Mouse (Mus musculus) MEL (cell line): ENCODE measurements around the gene Scrn1. TPM values are rescaled to one million over a fixed set of nuclear protein-coding genes. Genes with fewer than 3 reads are reported as not detected.

ENCODE experiments used
- DNase-seq: peaks from one replicate; pipeline ENCODE4 v3.0.0; 2011; ENCODE audit warnings: low read depth, low spot score
- H3K27ac ChIP-seq: 2 replicates; pipeline ENCODE4 v1.5.1; 2012; ENCODE audit warnings: low read depth, mild to moderate bottlenecking, control low read depth, low read length, moderate library complexity; ENCODE audit not compliant: control insufficient read depth
- H3K27me3 ChIP-seq, 2 experiments: fragments of 150-350 bp in 1 of 2; sonication (generic) in 1 of 2; 2 replicates each; pipeline ENCODE4 v1.6.1; 2012; ENCODE audit warnings: low read length in 2 of 2, mild to moderate bottlenecking in 2 of 2, improper control_type of control experiment in 1 of 2, moderate library complexity in 1 of 2; ENCODE audit not compliant: insufficient read depth in 2 of 2, control insufficient read depth in 1 of 2
- H3K36me3 ChIP-seq, 2 experiments: 2 replicates each; pipeline ENCODE4 v1.6.1; 2012 to 2014; ENCODE audit warnings: low read length in 2 of 2, improper control_type of control experiment in 1 of 2, inconsistent platforms in 1 of 2, mild to moderate bottlenecking in 1 of 2; ENCODE audit not compliant: insufficient read depth in 2 of 2, control insufficient read depth in 1 of 2
- H3K4me1 ChIP-seq, 2 experiments: fragments of 150-350 bp in 1 of 2; sonication (generic) in 1 of 2; 2 replicates each; pipeline ENCODE4 v1.6.1; 2012; ENCODE audit warnings: low read length in 2 of 2, improper control_type of control experiment in 1 of 2, mild to moderate bottlenecking in 1 of 2; ENCODE audit not compliant: insufficient read depth in 2 of 2, control insufficient read depth in 1 of 2
- H3K4me3 ChIP-seq, 2 experiments: fragments of 150-350 bp in 1 of 2; sonication (generic) in 1 of 2; 2 replicates each; pipeline ENCODE4 v1.5.1; 2012; ENCODE audit warnings: low read depth in 2 of 2, low read length in 2 of 2, mild to moderate bottlenecking in 2 of 2, moderate library complexity in 2 of 2, control low read depth in 1 of 2, improper control_type of control experiment in 1 of 2; ENCODE audit not compliant: control insufficient read depth in 1 of 2, insufficient read depth in 1 of 2
- H3K79me2 ChIP-seq: 2 replicates; pipeline ENCODE4 v1.6.1; 2012; ENCODE audit warnings: mild to moderate bottlenecking, low read length, moderate library complexity; ENCODE audit not compliant: control insufficient read depth, poor library complexity, insufficient read depth
- H3K9ac ChIP-seq: 2 replicates; pipeline ENCODE4 v1.6.1; 2012; ENCODE audit warnings: low read depth, mild to moderate bottlenecking, control low read depth, low read length, moderate library complexity; ENCODE audit not compliant: control insufficient read depth, poor library complexity, severe bottlenecking
- H3K9me3 ChIP-seq: fragments of 150-350 bp; sonication (generic); replicated peaks from 2 replicates; pipeline ENCODE4 v1.6.1; 2012; ENCODE audit warnings: mild to moderate bottlenecking, low read length, improper control_type of control experiment, moderate library complexity; ENCODE audit not compliant: insufficient read depth
- BHLHE40 ChIP-seq: IDR thresholded peaks from 2 replicates; pipeline ENCODE4 v1.6.1; 2012; ENCODE audit warnings: low read depth, mild to moderate bottlenecking, inconsistent platforms, low read length, improper control_type of control experiment, borderline replicate concordance
- CHD1 ChIP-seq: IDR thresholded peaks from 2 replicates; pipeline ENCODE4 v1.6.1; 2012; ENCODE audit warnings: low read depth, mild to moderate bottlenecking, inconsistent platforms, low read length, improper control_type of control experiment
- CHD2 ChIP-seq: IDR thresholded peaks from 2 replicates; pipeline ENCODE4 v1.6.1; 2011; ENCODE audit warnings: low read length, improper control_type of control experiment
- CTCF ChIP-seq, 3 experiments: IDR thresholded peaks in 2 of 3; conservative IDR thresholded peaks in 1 of 3; 2 replicates each; pipeline ENCODE4 v1.5.1; 2011 to 2012; ENCODE audit warnings: low read length in 3 of 3, low read depth in 2 of 3, mild to moderate bottlenecking in 2 of 3, improper control_type of control experiment in 1 of 3, inconsistent platforms in 1 of 3, mixed read lengths in 1 of 3, moderate library complexity in 1 of 3; ENCODE audit not compliant: control insufficient read depth in 1 of 3, insufficient read depth in 1 of 3, poor library complexity in 1 of 3, severe bottlenecking in 1 of 3
- ELF1 ChIP-seq: IDR thresholded peaks from 2 replicates; pipeline ENCODE4 v1.6.1; 2014; ENCODE audit warnings: low read depth, mild to moderate bottlenecking, inconsistent platforms, low read length, improper control_type of control experiment, moderate library complexity
- EP300 ChIP-seq, 2 experiments: IDR thresholded peaks; 2 replicates each; pipeline ENCODE4 v1.6.1; 2011; ENCODE audit warnings: improper control_type of control experiment in 2 of 2, low read length in 2 of 2, low read depth in 1 of 2, mild to moderate bottlenecking in 1 of 2
- GABPA ChIP-seq: IDR thresholded peaks from 2 replicates; pipeline ENCODE4 v1.6.1; 2012; ENCODE audit warnings: low read depth, mild to moderate bottlenecking, inconsistent platforms, low read length, improper control_type of control experiment, moderate library complexity
- GATA1 ChIP-seq: IDR thresholded peaks from 2 replicates; pipeline ENCODE4 v1.6.1; 2011; ENCODE audit warnings: low read depth, low read length, improper control_type of control experiment
- JUND ChIP-seq: IDR thresholded peaks from 2 replicates; pipeline ENCODE4 v1.6.1; 2011; ENCODE audit warnings: low read depth, mild to moderate bottlenecking, improper control_type of control experiment, low read length
- KAT2A ChIP-seq: conservative IDR thresholded peaks from 2 replicates; pipeline ENCODE4 v1.6.1; 2012; ENCODE audit warnings: low read depth, low read length, improper control_type of control experiment, inconsistent platforms
- MAX ChIP-seq: IDR thresholded peaks from 2 replicates; pipeline ENCODE4 v1.6.1; 2011; ENCODE audit warnings: low read length, improper control_type of control experiment
- MEF2A ChIP-seq: IDR thresholded peaks from 2 replicates; pipeline ENCODE4 v1.6.1; 2014; ENCODE audit warnings: low read depth, mild to moderate bottlenecking, inconsistent platforms, low read length, improper control_type of control experiment; ENCODE audit not compliant: poor library complexity, insufficient replicate concordance, severe bottlenecking; ENCODE audit errors: extremely low read depth
- POLR2AphosphoS5 ChIP-seq: IDR thresholded peaks from 2 replicates; pipeline ENCODE4 v1.6.1; 2012; ENCODE audit warnings: low read depth, borderline replicate concordance, mild to moderate bottlenecking, inconsistent platforms, low read length, moderate library complexity, mixed read lengths
- RAD21 ChIP-seq: IDR thresholded peaks from 2 replicates; pipeline ENCODE4 v1.6.1; 2011; ENCODE audit warnings: mild to moderate bottlenecking, low read depth, low read length, improper control_type of control experiment
- SIN3A ChIP-seq: IDR thresholded peaks from 2 replicates; pipeline ENCODE4 v1.6.1; 2012; ENCODE audit warnings: low read length, improper control_type of control experiment, inconsistent platforms
- SMC3 ChIP-seq: IDR thresholded peaks from 2 replicates; pipeline ENCODE4 v1.6.1; 2011; ENCODE audit warnings: low read depth, low read length, improper control_type of control experiment
- TAL1 ChIP-seq: IDR thresholded peaks from 2 replicates; pipeline ENCODE4 v1.6.1; 2012; ENCODE audit warnings: mild to moderate bottlenecking, inconsistent platforms, low read length, moderate library complexity, mixed read lengths
- TBP ChIP-seq: IDR thresholded peaks from 2 replicates; pipeline ENCODE4 v1.8.0; 2011; ENCODE audit warnings: low read depth, low read length, improper control_type of control experiment
- TCF12 ChIP-seq: IDR thresholded peaks from 2 replicates; pipeline ENCODE4 v1.6.1; 2014; ENCODE audit warnings: low read depth, mild to moderate bottlenecking, inconsistent platforms, low read length, improper control_type of control experiment, moderate library complexity
- USF1 ChIP-seq: IDR thresholded peaks from 2 replicates; pipeline ENCODE4 v1.6.1; 2014; ENCODE audit warnings: low read depth, mild to moderate bottlenecking, inconsistent platforms, low read length, improper control_type of control experiment, moderate library complexity
- ZKSCAN1 ChIP-seq: IDR thresholded peaks from 2 replicates; pipeline ENCODE4 v1.6.1; 2012; ENCODE audit warnings: low read depth, mild to moderate bottlenecking, inconsistent platforms, low read length, improper control_type of control experiment, moderate library complexity
- ZMIZ1 ChIP-seq: IDR thresholded peaks from 2 replicates; pipeline ENCODE4 v1.6.1; 2012; ENCODE audit warnings: low read depth, mild to moderate bottlenecking, inconsistent platforms, low read length, improper control_type of control experiment, moderate library complexity
- ZNF384 ChIP-seq: IDR thresholded peaks from 2 replicates; pipeline ENCODE4 v1.6.1; 2012; ENCODE audit warnings: low read depth, mild to moderate bottlenecking, inconsistent platforms, low read length, improper control_type of control experiment
- polyA plus RNA-seq, 2 experiments: library from polyadenylated mRNA; stranded (reverse) in 1 of 2; unstranded in 1 of 2; fragments of >175 nt in 1 of 2; fragments of >200 nt in 1 of 2; gene quantifications; 2 replicates each; pipeline versions ENCODE4 v1.2.1 to v1.2.4; 2012; ENCODE audit warnings: low replicate concordance in 2 of 2, low read depth in 1 of 2; ENCODE audit not compliant: insufficient read length in 2 of 2, insufficient read depth in 1 of 2, missing spikeins in 1 of 2
- total RNA-seq: library from RNA; depleted of rRNA; stranded (reverse); fragments of 300-350 nt; gene quantifications from 2 replicates; pipeline ENCODE4 v1.2.3, GENCODE M21; 2012

The Scrn1 gene
- total and polyA plus RNA-seq, 3 experiments, result not detected

DNA sequence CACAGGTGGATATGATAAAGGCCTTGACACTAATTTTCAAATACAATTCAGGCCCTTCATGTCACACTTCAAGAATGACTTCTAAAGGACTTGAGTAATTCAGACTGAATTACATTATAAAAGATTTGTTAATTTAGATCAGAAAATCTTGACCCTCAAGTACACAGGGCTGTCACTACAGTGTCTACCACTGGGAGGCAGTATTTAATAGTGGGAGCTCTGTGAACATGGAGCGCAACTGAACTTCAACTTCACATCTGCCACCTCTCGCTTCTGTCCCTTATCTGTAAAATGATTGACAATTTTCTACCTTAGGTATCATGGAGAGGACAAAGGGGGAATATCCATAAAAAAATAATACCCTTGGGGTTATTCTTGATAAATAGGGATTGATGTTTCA is 19.9 kb upstream of the Scrn1 start (continued):
- TF ChIP-seq CTCF (IDR thresholded peaks at IDR 0.05 in 2 of 3, conservative IDR thresholded peaks at IDR 0.05 in 1 of 3; ENCODE audit: control insufficient read depth in 1 of 3, insufficient read depth in 1 of 3, low read depth in 2 of 3, low read length in 3 of 3, poor library complexity in 1 of 3, severe bottlenecking in 1 of 3) (peak; percentile 52 to 85 (median 70)), MEF2A (no peak), ZMIZ1 (no peak), ELF1 (no peak), RAD21 (peak; percentile 92), CHD2 (no peak), TCF12 (no peak)

DNA sequence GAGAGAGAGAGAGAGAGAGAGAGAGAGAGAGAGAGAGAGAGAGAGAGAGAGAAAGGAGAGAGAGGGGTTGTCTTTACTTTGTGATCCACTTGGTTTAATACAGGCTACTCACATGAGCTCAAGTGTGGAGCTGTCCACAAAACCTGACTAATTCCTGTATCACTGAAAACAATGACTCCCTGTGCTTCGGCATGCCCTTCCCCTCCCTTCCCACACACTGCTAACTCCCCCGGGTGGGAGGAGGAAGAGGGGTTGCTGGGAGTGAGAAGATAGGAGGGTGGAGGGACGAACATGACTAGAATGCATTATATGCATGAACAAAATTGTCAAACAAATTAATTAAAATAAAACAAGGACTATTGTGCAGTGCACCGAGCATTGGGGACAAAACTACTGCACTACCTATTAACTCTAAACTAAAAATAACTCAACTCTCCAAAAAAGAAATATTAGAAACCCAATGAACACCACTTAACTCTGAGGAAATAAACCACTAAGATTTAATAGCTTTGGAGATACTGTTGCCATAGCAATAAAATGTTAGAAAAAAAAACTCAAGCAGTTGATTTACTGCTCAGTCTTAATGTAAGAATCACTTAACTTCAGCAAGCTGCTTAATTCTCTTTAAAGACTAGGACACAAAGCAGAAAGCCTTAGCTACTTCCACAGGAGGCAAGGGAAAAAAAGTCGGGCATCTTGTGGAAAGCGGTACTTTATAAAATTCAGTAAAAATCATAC is 7.1 kb upstream of the Scrn1 start:
- H3K4me3 ChIP-seq, result no peak overlapping the region
- no peaks in the 10 kb centered on the region; a peak in 2 of 4 replicates for H3K27me3 ChIP-seq

DNA sequence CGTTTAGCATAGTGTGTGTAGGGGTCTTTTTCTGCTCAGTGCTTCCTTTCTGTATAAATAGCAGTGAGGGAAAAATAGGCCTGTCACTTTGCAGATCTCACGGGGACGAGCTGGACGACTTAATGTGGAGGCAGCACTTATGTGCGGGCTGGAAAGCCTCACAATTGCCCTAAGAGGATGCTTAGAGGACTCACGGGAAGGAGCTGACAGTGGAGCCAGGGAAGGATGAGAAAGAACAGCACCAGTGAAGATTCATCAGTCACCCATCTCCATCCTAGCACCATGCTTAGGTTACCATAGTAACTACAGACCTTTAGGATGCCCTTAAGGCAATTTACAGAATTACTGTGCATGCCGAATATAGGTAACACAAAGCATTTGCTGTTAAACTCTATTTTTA is 3.5 kb upstream of the Scrn1 start:
- Histone ChIP-seq H3K27ac (no peak overlapping the region), H3K27me3 (no peaks in the 10 kb centered on the region; a peak in 2 of 4 replicates), H3K4me3 (no peak overlapping the region), H3K9ac (no peak overlapping the region), H3K9me3 (no peaks in the 10 kb centered on the region), H3K79me2 (no peaks in the 10 kb centered on the region), H3K4me1 (no peaks in the 10 kb centered on the region), H3K36me3 (no peaks in the 10 kb centered on the region)
- DNase-seq, result no peak
- TF ChIP-seq TCF12, result no peak

More for the DNA sequence above, 7.1 kb upstream of the Scrn1 start:
- Histone ChIP-seq H3K36me3 (peaks cover 0 to 2% of the 10 kb centered on the region in 2 experiments; a peak in 1 of 4 replicates), H3K79me2 (no peaks in the 10 kb centered on the region), H3K27ac (no peak overlapping the region), H3K4me1 (peaks cover 0 to 3% of the 10 kb centered on the region in 2 experiments; a peak in 1 of 4 replicates), H3K9ac (no peak overlapping the region), H3K9me3 (no peaks in the 10 kb centered on the region)
- DNase-seq, result no peak
- no peak for TF ChIP-seq RAD21
- TF ChIP-seq POLR2AphosphoS5, result no peak
- no peak for TF ChIP-seq CTCF (IDR thresholded peaks at IDR 0.05 in 2 of 3, conservative IDR thresholded peaks at IDR 0.05 in 1 of 3; ENCODE audit: control insufficient read depth in 1 of 3, insufficient read depth in 1 of 3, low read depth in 2 of 3, low read length in 3 of 3, poor library complexity in 1 of 3, severe bottlenecking in 1 of 3)
- TF ChIP-seq USF1, result no peak
- TF ChIP-seq JUND, result no peak
- TF ChIP-seq TBP, result no peak
- no peak for TF ChIP-seq TCF12
- TF ChIP-seq ZKSCAN1, result no peak
- TF ChIP-seq ZNF384, result no peak
- no peak for TF ChIP-seq KAT2A
- TF ChIP-seq BHLHE40, result no peak
- no peak for TF ChIP-seq TAL1
- no peak for TF ChIP-seq SMC3
- no peak for TF ChIP-seq EP300 (IDR thresholded peaks at IDR 0.05; ENCODE audit: low read depth in 1 of 2, low read length in 2 of 2)
- TF ChIP-seq CHD1, result no peak
- TF ChIP-seq GABPA, result no peak
- TF ChIP-seq GATA1, result no peak
- no peak for TF ChIP-seq SIN3A
- no peak for TF ChIP-seq MAX
